Mouse (Mus musculus) olfactory bulb, adult 2 months (tissue): ENCODE measurements around the gene Ccno.

Experiments
- CTCF ChIP-seq: fragments of 200-500 bp; IDR thresholded peaks from 2 replicates; pipeline ENCODE4 v1.5.1; 2012; ENCODE audit warnings: low read depth, mild to moderate bottlenecking, low read length, moderate library complexity; ENCODE audit not compliant: insufficient read depth
- POLR2A ChIP-seq: fragments of 200-500 bp; IDR thresholded peaks from 2 replicates; pipeline ENCODE4 v1.6.1; 2012; ENCODE audit warnings: mild to moderate bottlenecking, low read depth, low read length, moderate library complexity; ENCODE audit not compliant: insufficient read depth

DNA sequence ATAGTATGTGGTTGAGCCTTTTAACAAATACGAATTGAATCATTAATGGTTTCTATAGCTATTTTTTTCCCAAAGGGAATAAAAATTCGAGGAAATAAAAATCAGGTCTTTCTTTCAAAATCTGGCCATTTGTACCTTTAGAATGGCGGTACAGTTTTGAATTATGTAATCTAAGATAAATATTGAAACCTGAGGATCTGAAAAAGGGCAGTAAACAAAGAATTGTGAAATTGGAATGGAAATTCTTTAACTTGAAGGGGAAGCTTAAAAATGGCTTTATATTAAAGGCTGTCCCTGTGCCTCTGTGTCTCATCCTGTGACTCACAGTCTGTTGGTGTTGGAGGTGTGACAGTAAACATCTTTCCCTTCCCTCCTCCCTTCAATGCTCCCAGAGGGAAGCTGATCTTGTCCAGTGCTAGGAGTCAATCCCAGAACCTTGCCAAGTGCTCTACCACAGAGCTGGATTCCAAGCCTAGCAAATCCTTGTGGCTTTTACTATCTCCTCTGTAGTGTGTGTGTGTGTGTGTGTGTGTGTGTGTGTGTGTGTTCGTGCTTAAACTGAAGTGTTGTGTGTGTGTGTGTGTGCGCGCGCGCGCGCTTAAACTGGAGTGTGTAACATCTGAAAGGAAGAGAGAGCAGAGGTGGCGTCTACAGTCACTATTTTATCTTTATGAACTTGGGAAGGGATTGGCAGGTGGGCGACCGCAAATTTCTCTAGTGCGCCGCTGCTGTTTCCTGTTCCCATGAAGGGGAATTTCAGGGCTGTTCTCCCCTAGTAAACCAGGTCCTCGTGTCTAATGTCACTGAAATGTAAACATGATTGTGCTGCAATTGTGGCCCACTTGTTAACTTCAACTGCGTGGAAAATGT, 35.9 kb downstream of the Ccno start:
- TF ChIP-seq CTCF (no peak), POLR2A (no peak)
